Mouse (Mus musculus) olfactory bulb, adult 2 months (tissue): ENCODE results near the gene Zfp335.
A peak's percentile ranks its signal among the peaks of the same experiment; 100 is the strongest.

Source experiments
- CTCF ChIP-seq: fragments of 200-500 bp; IDR thresholded peaks from 2 replicates; pipeline ENCODE4 v1.5.1; 2012; ENCODE audit warnings: low read depth, mild to moderate bottlenecking, low read length, moderate library complexity; ENCODE audit not compliant: insufficient read depth
- POLR2A ChIP-seq: fragments of 200-500 bp; IDR thresholded peaks from 2 replicates; pipeline ENCODE4 v1.6.1; 2012; ENCODE audit warnings: mild to moderate bottlenecking, low read depth, low read length, moderate library complexity; ENCODE audit not compliant: insufficient read depth

- TF ChIP-seq POLR2A (peak; percentile 76; the same call in 1 of the 2 replicates), CTCF (no peak)
Observed at GRCm38 (mm10) chr2:164879228-164879567, 32.4 kb downstream of the Zfp335 start, which contains the start of gene Pcif1.
